Mouse (Mus musculus): ENCODE results near the gene Nprl3. TPM values are rescaled to one million over a fixed set of nuclear protein-coding genes. Genes with fewer than 3 reads are reported as not detected.

Gene Nprl3
- polyA plus RNA-seq, 1 experiment from 2014 or later = 34.6 TPM

DNA sequence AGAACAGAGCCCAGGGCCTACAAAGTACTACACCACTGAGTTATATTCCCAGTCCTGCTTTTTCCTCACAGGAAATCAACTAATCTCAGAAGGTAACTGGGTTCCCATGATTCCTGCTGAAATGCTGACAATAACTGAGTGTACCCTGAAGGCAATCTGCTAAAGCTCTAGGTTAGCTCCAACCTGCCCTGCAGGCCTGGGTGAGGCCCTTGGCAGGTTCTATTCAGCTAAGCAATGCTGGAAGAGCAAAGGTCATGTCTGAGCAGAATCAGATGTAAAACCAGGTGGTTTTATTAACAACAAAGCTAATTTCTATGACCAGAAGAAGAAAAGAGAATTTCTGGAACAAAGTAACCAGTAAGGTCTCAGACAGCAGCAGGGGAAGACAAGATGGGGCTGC, 26.1 kb downstream of the Nprl3 start:
- Histone ChIP-seq H3K27me3 (replicated peaks; ENCODE audit: control insufficient read depth, insufficient read depth, low read length) (no peaks in the 10 kb centered on the region), H3K4me1 (ENCODE audit: control insufficient read depth, insufficient read depth, low read length) (peaks cover 19% of the 10 kb centered on the region), H3K4me3 (ENCODE audit: low read length) (no peak overlapping the region), H3K27ac (ENCODE audit: low read length) (peak overlapping the region; percentile 89), H3K9me3 (ENCODE audit: control insufficient read depth, low read length) (no peaks in the 10 kb centered on the region), H3K4me2 (ENCODE audit: low read depth, low read length) (no peak overlapping the region), H3K36me3 (ENCODE audit: control insufficient read depth, insufficient read depth, low read length) (no peaks in the 10 kb centered on the region; the same call in 1 of the 2 replicates), H3K9ac (ENCODE audit: low read depth, low read length) (peak overlapping the region; percentile 30; the same call in 1 of the 2 replicates)
- ATAC-seq = peak; percentile 84

DNA sequence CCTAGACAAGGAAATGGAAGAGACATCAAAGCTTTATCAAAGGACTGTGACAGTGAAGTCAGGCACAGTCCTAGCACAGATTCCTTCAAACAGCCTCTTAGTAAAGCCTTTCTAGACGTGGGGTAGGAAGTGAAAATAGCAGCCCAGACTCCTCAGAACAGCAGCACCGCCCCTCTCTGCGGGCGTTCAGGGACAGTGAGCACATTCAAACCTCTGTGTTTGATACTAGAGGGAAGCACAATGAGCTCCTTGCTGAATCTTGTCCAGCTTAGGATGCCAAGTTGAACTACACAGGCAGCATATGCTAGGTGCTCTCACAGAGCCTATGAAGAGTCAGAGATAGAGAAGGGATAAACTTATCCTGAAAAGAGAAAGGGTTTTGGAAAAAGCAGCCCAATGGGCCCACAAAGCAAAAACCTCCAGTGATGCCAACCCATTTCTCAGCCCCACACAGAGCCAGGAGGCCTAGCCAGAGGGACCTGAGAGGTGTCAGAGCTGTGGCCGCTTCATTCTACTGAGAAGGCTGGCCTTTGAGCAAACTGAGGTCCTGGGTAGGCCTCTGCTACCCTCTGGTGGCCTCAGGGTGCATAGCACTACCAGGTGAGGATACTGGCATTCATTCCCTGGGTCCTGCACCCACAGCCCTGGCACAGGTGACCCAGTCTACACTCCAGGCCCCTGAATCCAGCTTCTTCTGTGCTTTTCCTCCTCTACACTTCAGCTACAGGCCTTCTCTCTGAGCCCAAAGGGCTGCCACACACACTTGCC, 29.2 kb downstream of the Nprl3 start:
- Histone ChIP-seq H3K9ac (ENCODE audit: low read depth, low read length) (no peak overlapping the region), H3K27me3 (replicated peaks; ENCODE audit: control insufficient read depth, insufficient read depth, low read length) (no peaks in the 10 kb centered on the region), H3K4me2 (ENCODE audit: low read depth, low read length) (no peak overlapping the region), H3K36me3 (ENCODE audit: control insufficient read depth, insufficient read depth, low read length) (peaks cover 3% of the 10 kb centered on the region; the same call in 1 of the 2 replicates), H3K9me3 (ENCODE audit: control insufficient read depth, low read length) (no peaks in the 10 kb centered on the region), H3K4me3 (ENCODE audit: low read length) (no peak overlapping the region), H3K4me1 (ENCODE audit: control insufficient read depth, insufficient read depth, low read length) (peaks cover 26% of the 10 kb centered on the region), H3K27ac (ENCODE audit: low read length) (no peak overlapping the region)
- WGBS = 61% methylated on average over 5 of the region's 5 CpGs
- ATAC-seq = peak; percentile 45; the same call in 1 of the 2 replicates

DNA sequence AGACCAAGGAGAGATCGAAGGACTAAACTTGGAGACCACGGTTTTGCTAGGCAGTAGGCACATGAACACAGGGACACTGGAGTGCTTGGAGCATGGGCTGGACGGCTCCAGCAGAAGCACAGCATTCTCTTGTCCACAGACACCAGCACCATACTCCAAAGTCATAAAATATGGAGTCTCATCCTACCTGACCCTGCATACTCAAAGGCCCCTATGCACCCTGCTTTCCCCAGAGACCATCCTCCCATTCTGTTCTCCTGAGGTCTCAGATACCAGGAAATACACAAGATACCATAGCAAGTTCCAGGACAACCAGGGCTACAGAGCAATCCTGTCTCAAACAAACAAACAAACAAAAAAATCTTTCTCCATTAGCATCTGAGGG, 30.1 kb downstream of the Nprl3 start:
- Histone ChIP-seq H3K4me1 (ENCODE audit: control insufficient read depth, insufficient read depth, low read length) (peaks cover 22% of the 10 kb centered on the region), H3K4me3 (ENCODE audit: low read length) (no peak overlapping the region), H3K36me3 (ENCODE audit: control insufficient read depth, insufficient read depth, low read length) (peaks cover 3% of the 10 kb centered on the region; the same call in 1 of the 2 replicates), H3K9me3 (ENCODE audit: control insufficient read depth, low read length) (no peaks in the 10 kb centered on the region), H3K9ac (ENCODE audit: low read depth, low read length) (no peak overlapping the region), H3K27me3 (replicated peaks; ENCODE audit: control insufficient read depth, insufficient read depth, low read length) (no peaks in the 10 kb centered on the region), H3K27ac (ENCODE audit: low read length) (no peak overlapping the region), H3K4me2 (ENCODE audit: low read depth, low read length) (no peak overlapping the region)
- WGBS = 88% methylated on average over 3 of the region's 3 CpGs
- ATAC-seq = no peak

DNA sequence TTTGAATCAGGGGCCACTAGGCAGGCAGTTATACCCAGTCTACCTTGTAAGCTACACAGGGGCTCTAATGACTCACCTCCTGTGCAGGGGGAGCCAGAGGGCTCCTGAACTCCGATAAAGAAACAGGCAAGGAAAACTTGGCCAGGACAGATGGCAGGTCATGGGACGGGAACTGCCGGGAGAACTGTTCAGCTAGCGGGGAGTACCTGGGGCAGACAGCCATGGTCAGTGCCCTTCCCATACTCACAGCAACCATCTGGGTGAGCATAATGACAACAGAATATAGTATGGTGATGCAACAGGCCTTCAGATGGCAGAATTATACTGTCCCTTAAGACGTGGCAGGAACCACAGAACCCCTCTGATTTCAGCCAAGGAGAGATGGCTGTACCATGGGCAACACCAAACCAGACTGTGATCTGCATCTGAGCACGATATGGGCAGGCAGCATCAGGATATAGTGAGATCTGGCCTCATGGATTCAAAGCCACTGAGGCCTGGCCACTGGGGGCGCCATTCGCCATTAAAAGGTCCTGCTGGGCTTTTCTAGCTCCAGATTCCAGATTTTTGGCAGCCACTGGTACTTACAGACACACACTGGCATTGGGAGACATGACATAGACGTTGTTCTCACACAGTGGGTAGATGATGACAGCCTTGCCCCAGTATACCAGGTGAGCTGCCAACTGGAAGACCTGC, 30.6 kb downstream of the Nprl3 start:
- Histone ChIP-seq H3K4me3 (ENCODE audit: low read length) (no peak overlapping the region), H3K9ac (ENCODE audit: low read depth, low read length) (no peak overlapping the region), H3K4me2 (ENCODE audit: low read depth, low read length) (no peak overlapping the region), H3K36me3 (ENCODE audit: control insufficient read depth, insufficient read depth, low read length) (peaks cover 7% of the 10 kb centered on the region; the same call in 1 of the 2 replicates), H3K4me1 (ENCODE audit: control insufficient read depth, insufficient read depth, low read length) (peaks cover 22% of the 10 kb centered on the region), H3K27me3 (replicated peaks; ENCODE audit: control insufficient read depth, insufficient read depth, low read length) (no peaks in the 10 kb centered on the region), H3K27ac (ENCODE audit: low read length) (no peak overlapping the region), H3K9me3 (ENCODE audit: control insufficient read depth, low read length) (no peaks in the 10 kb centered on the region)
- ATAC-seq = no peak
- WGBS = 62% methylated on average over 9 of the region's 9 CpGs

DNA sequence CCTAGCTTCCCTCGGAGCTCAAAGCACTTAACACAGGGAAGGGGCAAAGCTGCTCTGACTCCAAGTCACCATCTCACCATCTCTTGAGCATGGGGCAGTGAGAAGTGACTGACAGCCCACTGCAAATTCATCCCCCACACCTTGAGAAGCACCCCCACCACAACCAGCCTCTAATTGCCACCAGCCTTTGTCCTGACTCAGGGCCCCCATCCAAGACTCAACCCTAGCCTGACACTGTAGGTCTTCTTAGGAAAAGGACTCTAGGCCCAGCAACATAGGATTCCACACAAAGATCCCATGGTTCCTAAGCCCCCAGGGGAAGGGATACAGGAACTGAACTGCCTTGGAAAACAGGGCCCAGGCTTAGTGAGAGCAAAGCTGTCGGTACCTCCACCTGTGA, 31.4 kb downstream of the Nprl3 start:
- H3K9me3 ChIP-seq (ENCODE audit: control insufficient read depth, low read length) = no peaks in the 10 kb centered on the region
- 64% methylated on average over 2 of the region's 2 CpGs for WGBS
- no peaks in the 10 kb centered on the region for H3K27me3 ChIP-seq (replicated peaks; ENCODE audit: control insufficient read depth, insufficient read depth, low read length)
- H3K27ac ChIP-seq (ENCODE audit: low read length) = peak overlapping the region; percentile 34
- H3K9ac ChIP-seq (ENCODE audit: low read depth, low read length) = no peak overlapping the region
- H3K36me3 ChIP-seq (ENCODE audit: control insufficient read depth, insufficient read depth, low read length) = peaks cover 9% of the 10 kb centered on the region; the same call in 1 of the 2 replicates
- no peak for ATAC-seq
- H3K4me1 ChIP-seq (ENCODE audit: control insufficient read depth, insufficient read depth, low read length) = peaks cover 22% of the 10 kb centered on the region
- H3K4me2 ChIP-seq (ENCODE audit: low read depth, low read length) = no peak overlapping the region
- H3K4me3 ChIP-seq (ENCODE audit: low read length) = no peak overlapping the region

DNA sequence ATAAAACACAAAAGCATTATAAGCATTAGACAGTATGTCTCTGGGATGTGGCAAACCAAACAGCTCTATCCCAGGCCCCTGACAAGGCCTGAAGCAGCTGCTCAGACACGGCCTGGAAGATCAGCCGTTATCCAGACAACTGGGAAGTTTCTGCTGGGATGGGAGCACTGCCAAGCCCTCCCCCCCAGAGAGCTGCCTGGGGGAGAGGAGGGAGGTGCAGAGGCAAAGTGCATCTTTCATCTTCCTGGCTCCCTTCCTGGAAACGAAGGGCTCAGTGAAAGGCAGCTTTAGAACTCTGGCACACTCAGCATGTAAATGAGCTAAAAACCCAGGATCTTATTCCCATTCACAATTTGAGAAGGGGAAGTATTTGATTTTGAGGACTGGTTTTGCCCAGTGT, 31.9 kb downstream of the Nprl3 start:
- peak; percentile 54 for ATAC-seq
- Histone ChIP-seq H3K4me1 (ENCODE audit: control insufficient read depth, insufficient read depth, low read length) (peaks cover 22% of the 10 kb centered on the region), H3K4me3 (ENCODE audit: low read length) (no peak overlapping the region), H3K27me3 (replicated peaks; ENCODE audit: control insufficient read depth, insufficient read depth, low read length) (no peaks in the 10 kb centered on the region), H3K9ac (ENCODE audit: low read depth, low read length) (no peak overlapping the region), H3K36me3 (ENCODE audit: control insufficient read depth, insufficient read depth, low read length) (peaks cover 9% of the 10 kb centered on the region; the same call in 1 of the 2 replicates), H3K9me3 (ENCODE audit: control insufficient read depth, low read length) (no peaks in the 10 kb centered on the region), H3K27ac (ENCODE audit: low read length) (no peak overlapping the region; the same call in 1 of the 2 replicates), H3K4me2 (ENCODE audit: low read depth, low read length) (no peak overlapping the region)
- WGBS = 29% methylated on average over 3 of the region's 3 CpGs

DNA sequence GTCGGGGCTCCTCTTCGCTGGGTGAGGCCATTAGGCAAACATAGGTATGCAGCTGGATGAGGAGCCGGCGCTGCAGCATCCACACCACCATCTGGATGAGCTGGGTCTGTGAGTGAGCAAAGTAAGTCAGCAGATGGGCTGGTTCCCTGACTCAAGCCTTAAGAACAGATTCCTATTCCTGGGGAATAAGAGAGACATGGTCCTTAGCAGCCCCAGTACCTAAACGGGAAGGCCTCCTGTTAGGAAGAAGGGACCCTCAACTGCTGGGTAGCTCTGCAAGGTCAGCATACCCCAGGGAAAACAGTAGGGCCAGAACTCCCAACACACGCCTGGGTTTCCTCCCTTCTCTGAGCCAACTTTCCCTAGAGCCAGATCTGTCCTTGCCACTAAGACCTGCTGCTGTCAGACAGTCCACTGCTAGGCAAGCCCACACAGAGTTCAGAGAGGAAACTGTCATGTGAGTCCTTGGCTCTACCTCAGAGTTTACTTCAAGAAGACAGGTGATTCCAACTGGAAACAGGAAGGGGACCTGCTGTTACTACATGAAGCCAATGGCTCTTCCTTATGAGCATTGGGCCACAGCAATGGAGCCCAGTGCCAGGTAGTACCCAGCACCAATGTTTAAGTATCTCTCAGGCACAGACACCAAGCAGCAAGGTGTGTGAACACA, 32.6 kb downstream of the Nprl3 start:
- peaks cover 9% of the 10 kb centered on the region; the same call in 1 of the 2 replicates for H3K36me3 ChIP-seq (ENCODE audit: control insufficient read depth, insufficient read depth, low read length)
- H3K27me3 ChIP-seq (replicated peaks; ENCODE audit: control insufficient read depth, insufficient read depth, low read length) = no peaks in the 10 kb centered on the region
- ATAC-seq = no peak
- H3K9ac ChIP-seq (ENCODE audit: low read depth, low read length) = no peak overlapping the region
- peak overlapping the region; percentile 49 for H3K27ac ChIP-seq (ENCODE audit: low read length)
- H3K4me1 ChIP-seq (ENCODE audit: control insufficient read depth, insufficient read depth, low read length) = peaks cover 22% of the 10 kb centered on the region
- H3K9me3 ChIP-seq (ENCODE audit: control insufficient read depth, low read length) = no peaks in the 10 kb centered on the region
- H3K4me2 ChIP-seq (ENCODE audit: low read depth, low read length) = no peak overlapping the region
- WGBS = 84% methylated on average over 6 of the region's 6 CpGs
- H3K4me3 ChIP-seq (ENCODE audit: low read length) = no peak overlapping the region

DNA sequence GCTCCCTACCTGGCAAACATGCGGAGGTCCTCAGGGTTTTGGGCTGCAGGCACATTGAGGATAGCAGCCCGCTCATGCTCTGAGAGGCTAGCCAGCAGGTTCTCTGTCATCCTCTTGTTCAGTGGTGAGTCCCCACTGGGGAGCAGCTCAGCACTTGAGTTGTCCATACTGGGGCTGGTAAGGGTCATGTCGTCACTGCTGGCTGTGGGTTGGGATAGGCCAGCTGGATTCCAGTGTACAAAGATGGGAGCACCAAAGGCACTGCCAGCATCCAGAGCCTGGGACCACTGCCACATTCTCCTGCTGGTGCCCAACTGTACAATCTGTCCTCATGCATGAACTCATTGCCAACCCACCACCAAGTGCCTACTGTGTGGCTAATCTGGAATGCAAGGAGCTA, 33.6 kb downstream of the Nprl3 start:
- H3K4me2 ChIP-seq (ENCODE audit: low read depth, low read length) = no peak overlapping the region
- 89% methylated on average over 3 of the region's 3 CpGs for WGBS
- no peak overlapping the region for H3K27ac ChIP-seq (ENCODE audit: low read length)
- H3K9me3 ChIP-seq (ENCODE audit: control insufficient read depth, low read length) = no peaks in the 10 kb centered on the region
- H3K9ac ChIP-seq (ENCODE audit: low read depth, low read length) = no peak overlapping the region
- peaks cover 11% of the 10 kb centered on the region; the same call in 1 of the 2 replicates for H3K36me3 ChIP-seq (ENCODE audit: control insufficient read depth, insufficient read depth, low read length)
- no peak for ATAC-seq
- peaks cover 22% of the 10 kb centered on the region for H3K4me1 ChIP-seq (ENCODE audit: control insufficient read depth, insufficient read depth, low read length)
- H3K27me3 ChIP-seq (replicated peaks; ENCODE audit: control insufficient read depth, insufficient read depth, low read length) = no peaks in the 10 kb centered on the region
- no peak overlapping the region for H3K4me3 ChIP-seq (ENCODE audit: low read length)

DNA sequence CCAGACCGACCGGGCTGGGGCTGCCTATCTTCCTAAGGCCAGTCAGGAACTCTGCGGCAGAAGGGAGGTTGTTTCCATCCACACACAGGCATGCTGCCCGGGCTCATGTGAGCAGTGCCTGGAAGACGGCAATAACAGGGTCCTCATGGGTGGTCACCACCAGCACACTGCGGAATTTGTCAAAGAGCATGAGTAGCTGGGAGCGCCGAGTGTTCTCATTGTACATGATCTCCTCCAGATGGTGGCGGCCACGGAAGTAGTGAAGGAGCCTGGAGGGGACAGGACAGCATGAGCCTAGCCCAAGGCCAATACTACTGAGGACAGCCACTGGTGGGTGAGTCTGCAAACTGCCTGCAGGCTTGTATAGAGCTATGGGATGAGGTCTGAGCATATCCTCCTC, 34.7 kb downstream of the Nprl3 start:
- 80% methylated on average over 10 of the region's 10 CpGs for WGBS
- Histone ChIP-seq H3K36me3 (ENCODE audit: control insufficient read depth, insufficient read depth, low read length) (peaks cover 14% of the 10 kb centered on the region; the same call in 1 of the 2 replicates), H3K9me3 (ENCODE audit: control insufficient read depth, low read length) (no peaks in the 10 kb centered on the region), H3K4me2 (ENCODE audit: low read depth, low read length) (no peak overlapping the region), H3K27me3 (replicated peaks; ENCODE audit: control insufficient read depth, insufficient read depth, low read length) (no peaks in the 10 kb centered on the region), H3K4me1 (ENCODE audit: control insufficient read depth, insufficient read depth, low read length) (peaks cover 18% of the 10 kb centered on the region), H3K27ac (ENCODE audit: low read length) (no peak overlapping the region), H3K4me3 (ENCODE audit: low read length) (no peak overlapping the region), H3K9ac (ENCODE audit: low read depth, low read length) (no peak overlapping the region)
- ATAC-seq = peak; percentile 40

All from intestine, embryonic 16.5 days (tissue).